In genomic region chr6:86599197-86599596, GRCm38 (mm10) we compare ENCODE assay signal across 8 mouse cellular contexts. TPM values are rescaled to one million over a fixed set of nuclear protein-coding genes. Genes with fewer than 3 reads are reported as not detected.
DNase-seq lines count a peak whose midpoint lies in the region; ATAC-seq lines count a peak whose summit lies in the region.

No protein-coding gene starts in this region.

- no peaks in the 10 kb centered on the region for H3K9me3 ChIP-seq in hindbrain, embryonic 15.5 days

- 19% methylated on average over 4 of the region's 4 CpGs for WGBS in hindbrain, embryonic 15.5 days

- H3K4me3 ChIP-seq in hindbrain, embryonic 15.5 days: no peak overlapping the region

- H3K9ac ChIP-seq in hindbrain, embryonic 15.5 days: no peak overlapping the region

- ATAC-seq in hindbrain, embryonic 15.5 days (ENCODE audit: low FRiP score, low read depth): peak; percentile 68; the same call in 1 of the 2 replicates

- H3K27me3 ChIP-seq in hindbrain, embryonic 15.5 days: no peaks in the 10 kb centered on the region

- H3K4me2 ChIP-seq in hindbrain, embryonic 15.5 days: no peak overlapping the region

- H3K36me3 ChIP-seq in hindbrain, embryonic 15.5 days: no peaks in the 10 kb centered on the region

- H3K4me1 ChIP-seq in hindbrain, embryonic 15.5 days (replicated peaks): no peaks in the 10 kb centered on the region; the same call in 1 of the 2 replicates

- H3K27ac ChIP-seq in hindbrain, embryonic 15.5 days (replicated peaks): no peak overlapping the region

- DNase-seq in R1 (ENCODE audit: low read depth, low spot score): peak; percentile 77
- peak; percentile 76 for DNase-seq in cerebellum, adult 9-11 months
- DNase-seq in frontal cortex, adult 2 months (ENCODE audit: extremely low spot score in 1 of 2, low spot score in 1 of 2): peak; percentile 48 to 94
- DNase-seq in left cerebral cortex, adult 18-20 months (ENCODE audit: low spot score in 2 of 2): peak; percentile 80 to 95
- DNase-seq in lung, postnatal 4 days: peak; percentile 78 to 87
- DNase-seq in right cerebral cortex, adult 2 months (ENCODE audit: low spot score in 2 of 2): peak; percentile 89 to 93
- peak; percentile 88 for DNase-seq in urinary bladder, postnatal 14 days (ENCODE audit: low spot score)

RNA-seq across cellular contexts. Expression of gene Asprv1, which starts 28.8 kb away (rescaled TPM):
- 2.9 and 3.4 TPM in 2 replicates for polyA plus RNA-seq in frontal cortex, adult 2 months (2012; rRNA removed)
- polyA plus RNA-seq in hindbrain, embryonic 15.5 days (2015; fragmentation: Nextera tagmentation; extraction: Ambion mirVana): 0.76 and 1.00 TPM in 2 replicates
- 1 to 10 TPM; 1.4 to 1.7 TPM for total RNA-seq in left cerebral cortex, adult 18-20 months (2021)
